Mouse (Mus musculus) adrenal gland, postnatal 4 days (tissue): ENCODE data around the gene Sbno2. TPM values are rescaled to one million over a fixed set of nuclear protein-coding genes. Genes with fewer than 3 reads are reported as not detected.

Source experiments
- DNase-seq, 2 experiments: peaks; one replicate each; pipeline ENCODE4 v3.0.0; 2021 to 2022; ENCODE audit warnings: low spot score in 2 of 2, mixed read lengths in 2 of 2
- total RNA-seq, 2 experiments: library from RNA; stranded (reverse); gene quantifications; 2 replicates each; pipeline ENCODE4 v1.2.3; 2021

Sbno2 gene
- total RNA-seq, 2 experiments from 2014 or later, result 51.7 to 53.2 TPM

GRCm38 (mm10) chr10:80142530-80142925, 37.2 kb upstream of the Sbno2 start:
- DNase-seq, result no peak

- DNase-seq, result peak; percentile 60 to 84
Measured at GRCm38 (mm10) chr10:80141786-80142529, 36.6 kb upstream of the Sbno2 start.

- DNase-seq, result peak; percentile 81 to 88
Measured at GRCm38 (mm10) chr10:80141243-80141642, 35.9 kb upstream of the Sbno2 start.

- no peak for DNase-seq
Measured at GRCm38 (mm10) chr10:80140666-80141035, 35.3 kb upstream of the Sbno2 start, which contains the start of gene Cbarp. Gene Cbarp, minus strand, starts transcription at chr10:80140835.

- no peak for DNase-seq
Measured at GRCm38 (mm10) chr10:80139975-80140665, 34.7 kb upstream of the Sbno2 start.

GRCm38 (mm10) chr10:80139439-80139775, 34.0 kb upstream of the Sbno2 start:
- no peak for DNase-seq

GRCm38 (mm10) chr10:80138553-80139438, 33.4 kb upstream of the Sbno2 start, which contains the start of gene Atp5d:
Gene Atp5d, plus strand, starts transcription at chr10:80138632.
- DNase-seq, result no peak

- no peak for DNase-seq
Measured at GRCm38 (mm10) chr10:80137626-80138552, 32.5 kb upstream of the Sbno2 start.

- no peak for DNase-seq
Measured at GRCm38 (mm10) chr10:80136952-80137625, 31.7 kb upstream of the Sbno2 start.

- no peak for DNase-seq
Measured at GRCm38 (mm10) chr10:80136179-80136951, 31.0 kb upstream of the Sbno2 start.

- DNase-seq, result no peak
Measured at GRCm38 (mm10) chr10:80135641-80136040, 30.3 kb upstream of the Sbno2 start.

GRCm38 (mm10) chr10:80135161-80135560, 29.8 kb upstream of the Sbno2 start:
- DNase-seq, result no peak

GRCm38 (mm10) chr10:80134421-80134820, 29.1 kb upstream of the Sbno2 start:
- DNase-seq, result no peak

GRCm38 (mm10) chr10:80133226-80133849, 28.0 kb upstream of the Sbno2 start:
- DNase-seq, result no peak

GRCm38 (mm10) chr10:80131952-80132350, 26.6 kb upstream of the Sbno2 start:
- no peak for DNase-seq

GRCm38 (mm10) chr10:80131316-80131951, 26.1 kb upstream of the Sbno2 start:
- no peak for DNase-seq

- no peak for DNase-seq
Measured at GRCm38 (mm10) chr10:80130403-80131031, 25.1 kb upstream of the Sbno2 start.

- no peak for DNase-seq
Measured at GRCm38 (mm10) chr10:80129846-80130245, 24.5 kb upstream of the Sbno2 start.
